Mouse (Mus musculus): ENCODE results near the gene Rpp14. TPM values are rescaled to one million over a fixed set of nuclear protein-coding genes. Genes with fewer than 3 reads are reported as not detected.

Rpp14 gene
- total RNA-seq, 1 experiment from 2014 or later = 83.2 TPM

GRCm38 (mm10) chr14:8134234-8134633 lies 54.1 kb downstream of the Rpp14 start:
- ATAC-seq (replicated peaks in 1 of 2; ENCODE audit: insufficient read depth in 1 of 2, low FRiP score in 2 of 2, low TSS enrichment in 1 of 2, low read depth in 1 of 2, poor library complexity in 2 of 2, severe bottlenecking in 2 of 2) = no peak

- no peak for ATAC-seq (replicated peaks in 1 of 2; ENCODE audit: insufficient read depth in 1 of 2, low FRiP score in 2 of 2, low TSS enrichment in 1 of 2, low read depth in 1 of 2, poor library complexity in 2 of 2, severe bottlenecking in 2 of 2)
Measured at GRCm38 (mm10) chr14:8135130-8135529, 55.0 kb downstream of the Rpp14 start.

- ATAC-seq (replicated peaks in 1 of 2; ENCODE audit: insufficient read depth in 1 of 2, low FRiP score in 2 of 2, low TSS enrichment in 1 of 2, low read depth in 1 of 2, poor library complexity in 2 of 2, severe bottlenecking in 2 of 2) = no peak
Measured at GRCm38 (mm10) chr14:8139724-8140710, 59.9 kb downstream of the Rpp14 start.

- peak in 1 of 2 experiments; percentile 32; a peak in 1 of 4 replicates for ATAC-seq (replicated peaks in 1 of 2; ENCODE audit: insufficient read depth in 1 of 2, low FRiP score in 2 of 2, low TSS enrichment in 1 of 2, low read depth in 1 of 2, poor library complexity in 2 of 2, severe bottlenecking in 2 of 2)
Measured at GRCm38 (mm10) chr14:8141131-8141530, 61.0 kb downstream of the Rpp14 start.

Other genes with a start within 250 kb of the Rpp14 start
- gene Gm45521, start 123.1 kb upstream of the Rpp14 start, total RNA-seq (2017) = not detected in 2 replicates
- 0.13 TPM in 1 of 2 replicates, not detected in the other for gene Dnase1l3, start 85.8 kb upstream of the Rpp14 start, total RNA-seq (2017)
- gene Abhd6, start 77.5 kb upstream of the Rpp14 start, total RNA-seq (2017) = 5.1 and 6.6 TPM in 2 replicates
- gene Pxk, start 17.8 kb downstream of the Rpp14 start, total RNA-seq (2017) = 15.1 and 21.4 TPM in 2 replicates
- 138 and 166 TPM in 2 replicates for gene Pdhb, start 92.7 kb downstream of the Rpp14 start, total RNA-seq (2017)
- 3.0 and 5.6 TPM in 2 replicates for gene Kctd6, start 133.8 kb downstream of the Rpp14 start, total RNA-seq (2017)
- gene Acox2, start 179.0 kb downstream of the Rpp14 start, total RNA-seq (2017) = not detected in 2 replicates
- not detected in 2 replicates for gene Fam107a, start 237.7 kb downstream of the Rpp14 start, total RNA-seq (2017)